Mouse (Mus musculus) common myeloid progenitor, adult 5-6 weeks (primary cell): ENCODE results near the gene Nlrp4c. TPM values are rescaled to one million over a fixed set of nuclear protein-coding genes. Genes with fewer than 3 reads are reported as not detected.
"Not testable (repeated sequence)": the region's sequence is repeated elsewhere in the genome, so short reads cannot be mapped to it uniquely, and the experiment has no call there.

ENCODE experiments used
- ATAC-seq: replicated peaks from 2 replicates; pipeline ENCODE4 v1.8.0; 2016; ENCODE audit warnings: low read depth, mild to moderate bottlenecking, moderate TSS enrichment, inconsistent platforms; ENCODE audit not compliant: poor library complexity, severe bottlenecking
- total RNA-seq: library from RNA; stranded (forward); fragments of 200-1000, 187-1606 nt; gene quantifications from 2 replicates; pipeline ENCODE4 v1.2.3, GENCODE M21; 2017

Nlrp4c gene
- total RNA-seq = not detected in 2 replicates

DNA sequence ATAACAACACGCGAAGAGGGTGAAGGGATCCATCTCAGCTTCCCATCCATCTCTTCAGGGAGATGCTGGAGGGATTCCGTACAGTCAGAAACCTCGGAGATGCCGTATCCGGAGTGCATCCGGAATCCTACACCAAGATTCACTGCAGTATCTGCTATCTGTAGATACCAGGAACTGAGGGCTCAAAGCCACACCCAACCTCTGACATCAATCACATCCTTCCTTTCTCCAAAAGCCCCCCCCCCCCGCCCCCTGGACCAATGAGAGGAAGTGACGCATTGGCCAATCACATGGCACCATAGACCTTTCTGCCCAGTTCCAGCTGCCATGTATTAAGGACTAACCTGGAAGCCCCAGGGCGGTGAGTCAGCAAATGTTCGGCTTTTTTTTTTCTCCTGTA lies at the start of gene Nlrp4c:
TSS of gene Nlrp4c (plus strand) at position 301 of the 400 bp plus-strand sequence.
- no peak for ATAC-seq

DNA sequence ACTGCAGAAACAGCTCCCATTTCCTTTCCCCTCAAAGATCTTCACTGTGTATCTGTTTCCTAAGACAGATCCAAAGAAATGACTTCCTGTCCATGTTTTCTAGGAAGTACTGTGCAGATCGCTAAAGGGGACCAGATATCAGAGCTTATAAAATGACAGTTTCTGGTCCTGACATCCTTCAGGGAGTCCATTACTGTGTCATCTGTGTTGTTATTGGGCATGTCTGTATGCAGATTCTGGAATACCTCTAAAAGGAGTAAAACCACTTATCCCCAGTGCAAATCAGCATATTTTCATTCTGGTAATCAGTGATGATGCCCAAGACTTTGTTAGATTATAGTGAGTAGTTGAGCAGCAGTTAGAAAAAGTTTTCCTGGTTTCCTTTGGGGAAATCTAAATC lies 34.1 kb upstream of the Nlrp4c start, which contains the start of gene Vmn1r65:
TSS of gene Vmn1r65 (minus strand) at position 101 of the 400 bp plus-strand sequence.
- ATAC-seq = no peak

- ATAC-seq = 0 out of 2 replicates have a peak, but pooled peaks have one; percentile 22
Observed at GRCm38 (mm10) chr7:6119501-6119900, 74.5 kb downstream of the Nlrp4c start.

- peak; percentile 63; the same call in 1 of the 2 replicates for ATAC-seq
Observed at GRCm38 (mm10) chr7:6120104-6120503, 75.1 kb downstream of the Nlrp4c start.

GRCm38 (mm10) chr7:6121128-6121527 lies 76.2 kb downstream of the Nlrp4c start:
- not testable (repeated sequence) for ATAC-seq

DNA sequence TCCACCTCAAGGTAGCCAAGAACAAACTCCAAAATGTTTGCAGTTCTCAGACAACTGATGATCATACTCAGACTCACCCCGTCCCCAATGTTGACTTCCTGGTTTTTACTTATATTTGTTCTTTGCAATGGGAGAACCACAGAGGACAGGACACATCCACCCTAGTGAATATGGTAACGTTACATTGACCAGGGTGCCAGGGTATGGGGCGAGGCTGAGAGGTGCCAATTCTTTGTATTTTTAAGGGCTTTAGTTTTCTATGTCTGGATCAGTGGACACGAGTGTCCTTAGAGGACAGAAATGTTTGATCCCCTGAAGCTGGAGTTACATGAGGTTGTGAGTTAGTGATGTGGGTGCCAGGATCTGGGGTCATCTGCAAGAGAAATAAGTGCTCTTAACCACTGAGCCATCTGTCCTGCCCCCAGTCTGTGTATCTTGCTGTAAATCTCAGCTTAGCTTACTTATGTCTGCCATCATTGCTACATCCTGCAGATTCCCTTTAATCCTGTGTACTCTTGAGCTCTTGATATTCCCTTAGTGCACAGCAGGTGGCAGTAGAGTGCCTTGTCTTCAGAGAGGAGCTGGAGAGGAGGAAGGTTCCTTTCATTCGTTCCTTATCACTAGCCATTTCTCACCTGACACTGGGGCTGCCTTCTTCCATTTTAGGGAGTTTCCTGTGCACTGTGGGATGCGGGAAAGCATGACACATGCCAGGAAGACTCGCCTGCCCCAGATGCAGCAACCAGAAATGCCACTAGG lies 81.9 kb downstream of the Nlrp4c start:
- peak; percentile 95 for ATAC-seq

- no peak for ATAC-seq
Observed at GRCm38 (mm10) chr7:6130346-6130745, 85.4 kb downstream of the Nlrp4c start.

DNA sequence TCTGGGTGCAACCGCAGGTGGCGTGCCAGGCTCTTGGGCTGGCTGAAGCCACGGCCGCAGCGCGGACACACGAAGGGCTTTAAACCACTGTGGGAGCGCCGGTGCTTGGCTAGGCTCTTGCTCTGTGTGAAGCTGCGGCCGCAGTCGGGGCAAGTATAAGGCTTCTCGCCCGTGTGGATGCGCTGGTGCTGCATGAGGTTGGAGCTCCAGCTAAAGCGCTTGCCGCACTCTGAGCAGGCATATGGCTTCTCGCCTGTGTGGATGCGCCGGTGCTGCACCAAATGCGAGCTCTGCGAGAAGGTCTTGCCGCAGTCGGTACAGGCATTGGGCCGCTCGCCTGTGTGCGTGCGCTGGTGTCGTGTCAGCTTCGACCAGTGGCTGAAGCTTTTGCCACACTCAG lies 87.7 kb downstream of the Nlrp4c start:
- no peak for ATAC-seq

- ATAC-seq = peak; percentile 48; the same call in 1 of the 2 replicates
Observed at GRCm38 (mm10) chr7:6136497-6136896, 91.5 kb downstream of the Nlrp4c start.

- ATAC-seq = no peak
Observed at GRCm38 (mm10) chr7:6139295-6139694, 94.3 kb downstream of the Nlrp4c start.

DNA sequence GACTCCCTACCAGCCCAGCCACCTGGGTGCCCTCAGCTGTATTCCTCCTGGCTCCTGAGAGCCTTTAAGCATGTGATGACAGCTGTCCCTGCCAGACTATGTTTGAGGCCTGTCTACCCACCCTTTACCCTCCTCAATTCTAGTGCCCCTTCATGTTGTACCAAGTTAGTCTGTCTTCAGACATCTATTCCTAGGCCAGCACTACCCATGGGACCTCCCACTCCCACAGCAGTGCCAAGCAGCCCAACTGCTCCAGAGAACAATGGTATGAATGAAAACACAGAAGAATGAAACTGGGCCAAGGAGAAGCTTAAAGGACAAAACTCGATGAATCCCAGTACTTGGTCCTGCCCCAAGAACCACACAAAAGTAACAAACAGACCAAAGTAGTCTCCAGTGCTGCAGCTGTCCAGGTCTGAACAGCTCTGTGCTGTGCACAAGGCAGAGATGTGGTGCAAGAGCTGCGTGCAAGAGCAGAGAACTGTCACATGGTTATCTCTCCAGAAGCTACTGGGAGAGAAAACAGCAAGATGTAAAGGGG lies 99.1 kb downstream of the Nlrp4c start:
- ATAC-seq = peak; percentile 26; the same call in 1 of the 2 replicates

GRCm38 (mm10) chr7:6145423-6146188 lies 100.6 kb downstream of the Nlrp4c start:
- ATAC-seq = no peak

- ATAC-seq = no peak
Observed at GRCm38 (mm10) chr7:6146194-6146981, 101.4 kb downstream of the Nlrp4c start.

DNA sequence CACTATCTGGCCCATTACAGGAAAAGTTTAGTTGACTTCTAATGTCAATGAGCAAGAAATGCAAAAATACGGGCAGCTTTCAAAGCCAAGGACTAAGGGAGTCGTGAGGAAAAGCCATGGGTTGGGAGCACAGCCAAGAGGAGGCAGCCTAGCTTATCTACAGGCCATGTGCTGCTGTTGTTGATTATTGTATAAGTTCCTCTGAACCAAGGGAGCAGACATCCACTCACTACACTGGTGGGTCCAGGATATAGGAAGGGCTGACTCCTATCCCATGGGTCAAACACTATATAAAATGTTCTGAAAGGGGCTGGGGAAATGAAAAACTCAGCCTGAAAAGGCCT lies 102.0 kb downstream of the Nlrp4c start:
- ATAC-seq = peak; percentile 31

- no peak for ATAC-seq
Observed at GRCm38 (mm10) chr7:6147688-6148087, 102.7 kb downstream of the Nlrp4c start.

GRCm38 (mm10) chr7:6151266-6151665 lies 106.3 kb downstream of the Nlrp4c start:
- ATAC-seq = no peak

DNA sequence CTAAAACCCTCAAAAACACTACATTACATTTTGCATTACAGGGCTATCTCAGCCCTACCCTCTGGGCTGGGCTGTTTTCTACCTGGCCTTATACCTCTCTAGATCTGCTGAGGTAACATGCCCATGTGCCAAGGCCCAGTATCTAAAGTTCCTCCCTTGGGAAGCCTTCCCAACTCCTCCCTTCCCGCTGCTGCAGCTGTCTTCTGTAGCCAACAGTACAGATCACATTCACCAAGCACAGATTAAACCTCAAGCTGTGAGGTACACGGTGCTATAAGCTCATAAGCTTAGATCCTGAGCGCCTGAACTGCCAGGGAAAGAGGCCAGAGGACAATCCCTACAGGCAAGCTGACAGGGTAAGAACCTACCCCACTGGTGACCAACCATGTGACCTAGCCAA lies 107.1 kb downstream of the Nlrp4c start:
- ATAC-seq = no peak

GRCm38 (mm10) chr7:6153131-6153530 lies 108.2 kb downstream of the Nlrp4c start:
- ATAC-seq = no peak

GRCm38 (mm10) chr7:6154164-6154563 lies 109.2 kb downstream of the Nlrp4c start:
- no peak for ATAC-seq
